Mouse (Mus musculus) left cerebral cortex, adult 18-20 months (tissue): ENCODE data around the gene Nutm1. TPM values are rescaled to one million over a fixed set of nuclear protein-coding genes. Genes with fewer than 3 reads are reported as not detected.

Experiments used
- DNase-seq, 2 experiments: peaks; one replicate each; pipeline ENCODE4 v3.0.0; 2021 to 2022; ENCODE audit warnings: low spot score in 2 of 2, mixed read lengths in 1 of 2
- total RNA-seq, 2 experiments: library from RNA; stranded (reverse); gene quantifications; 2 replicates each; pipeline ENCODE4 v1.2.3; 2021

The Nutm1 gene
- total RNA-seq, 2 experiments from 2014 or later, result not detected

DNA sequence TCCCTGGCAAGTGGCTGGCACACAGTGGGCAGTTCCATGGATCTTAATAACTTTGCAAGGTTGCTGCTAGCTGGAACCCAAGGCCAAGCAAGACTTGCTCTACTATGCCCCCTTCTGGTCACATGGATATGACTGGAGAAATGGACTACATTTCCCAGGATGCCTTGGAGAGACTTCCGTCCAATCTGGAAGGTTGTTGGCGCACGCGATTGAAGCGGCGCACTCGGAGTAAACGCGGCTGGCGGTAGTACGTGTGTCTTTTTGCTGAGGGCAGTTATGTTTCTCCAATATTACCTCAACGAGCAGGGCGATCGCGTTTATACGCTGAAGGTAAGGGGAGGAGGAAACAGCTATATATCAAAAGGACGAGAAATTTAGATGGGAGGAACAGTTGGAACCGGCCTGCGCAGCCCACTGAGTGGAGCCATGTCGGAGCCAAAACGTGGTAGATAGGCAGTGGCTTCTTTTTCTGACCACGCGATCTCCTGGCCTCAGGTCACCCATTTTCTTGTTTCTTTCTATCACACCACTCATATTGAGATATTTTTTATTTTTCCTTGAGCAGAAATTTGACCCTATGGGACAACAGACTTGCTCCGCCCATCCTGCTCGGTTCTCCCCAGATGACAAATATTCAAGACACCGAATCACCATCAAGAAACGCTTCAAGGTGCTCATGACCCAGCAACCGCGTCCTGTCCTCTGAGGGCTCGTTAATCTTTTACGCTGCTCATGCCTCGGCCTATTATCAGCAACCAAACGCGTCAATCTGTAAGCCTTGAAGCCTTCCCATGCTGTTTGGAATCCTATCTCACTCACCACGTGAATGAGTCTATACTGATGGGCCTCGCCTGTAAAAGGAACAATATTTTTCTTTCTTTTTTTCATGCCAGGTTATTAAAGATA is 2.9 kb upstream of the Nutm1 start, which contains the start of gene Nop10:
Nop10 (plus strand) TSS at position 179 of the 906 bp plus-strand sequence.
- DNase-seq, result peak; percentile 91

DNA sequence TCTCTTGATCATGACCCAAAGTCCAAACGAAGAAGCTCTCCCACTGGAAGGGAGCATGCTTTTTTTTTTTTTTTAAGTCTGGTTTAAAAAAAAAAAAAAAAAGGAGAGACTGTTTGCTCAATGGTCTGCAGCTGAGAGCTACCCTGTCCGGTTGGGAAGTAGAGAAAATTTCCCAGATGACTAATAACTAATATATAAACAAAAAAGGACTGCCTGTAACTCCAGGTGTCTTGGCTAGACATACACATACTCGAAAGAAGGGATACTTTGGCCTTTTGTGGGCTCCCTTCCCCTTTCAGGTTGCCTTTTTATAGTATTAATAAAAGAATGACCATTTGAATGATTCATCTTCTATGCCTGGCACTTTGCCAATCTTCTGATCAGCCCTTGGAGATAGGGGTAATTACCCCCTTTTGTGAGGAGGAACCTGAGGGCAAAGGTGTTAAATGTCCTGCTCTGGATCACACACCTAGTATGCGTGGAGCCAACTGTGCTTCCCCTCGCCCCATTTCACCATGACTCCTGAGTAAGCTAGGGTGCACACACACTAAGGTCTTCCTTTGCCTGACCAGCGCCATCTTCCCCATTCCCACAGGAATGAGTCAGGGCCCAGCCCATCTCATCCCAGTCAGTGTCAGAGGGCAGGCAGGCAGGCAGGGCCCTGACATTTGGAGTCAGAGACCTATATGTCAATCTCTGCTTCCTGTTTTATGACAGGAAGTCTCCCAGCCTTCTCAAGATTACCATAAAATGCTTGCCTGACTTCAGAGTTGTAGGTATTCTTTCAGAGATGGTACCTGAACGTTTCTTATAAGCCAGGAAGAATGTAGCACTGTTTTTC is 4.2 kb downstream of the Nutm1 start:
- DNase-seq, result no peak

DNA sequence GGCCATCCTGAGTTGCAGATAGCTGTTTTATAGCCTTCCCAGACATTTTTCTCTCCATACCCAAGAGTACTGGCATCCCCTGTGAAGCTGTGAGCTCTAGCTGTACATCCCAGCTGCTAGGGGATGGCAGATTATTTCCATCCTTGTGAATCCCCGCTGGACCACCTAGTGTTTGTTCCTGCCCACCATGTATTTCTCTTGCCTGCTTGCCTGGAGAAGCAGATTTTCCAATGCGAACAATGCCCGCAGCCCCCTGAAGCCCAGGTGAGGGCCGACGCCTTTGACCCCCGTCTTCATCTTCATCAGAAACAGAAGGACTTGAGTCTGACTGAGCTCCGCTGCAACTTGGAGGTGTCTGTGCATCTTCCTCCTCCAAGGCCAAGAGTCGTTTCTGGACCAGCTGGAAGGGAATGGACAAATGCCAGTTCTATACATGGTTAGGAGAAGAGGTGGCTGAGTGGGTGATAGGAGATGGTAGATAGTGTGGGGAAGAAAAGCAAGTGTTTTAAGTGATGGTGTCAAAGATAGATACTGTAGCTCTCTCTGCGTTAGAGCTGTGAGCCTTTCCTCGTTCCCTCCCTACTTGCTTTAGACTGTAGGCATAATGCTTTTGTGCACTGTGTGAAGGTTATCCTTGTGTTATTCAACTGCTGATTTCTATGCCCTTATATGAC is 9.2 kb downstream of the Nutm1 start:
- peak in 1 of 2 experiments; percentile 52 for DNase-seq

DNA sequence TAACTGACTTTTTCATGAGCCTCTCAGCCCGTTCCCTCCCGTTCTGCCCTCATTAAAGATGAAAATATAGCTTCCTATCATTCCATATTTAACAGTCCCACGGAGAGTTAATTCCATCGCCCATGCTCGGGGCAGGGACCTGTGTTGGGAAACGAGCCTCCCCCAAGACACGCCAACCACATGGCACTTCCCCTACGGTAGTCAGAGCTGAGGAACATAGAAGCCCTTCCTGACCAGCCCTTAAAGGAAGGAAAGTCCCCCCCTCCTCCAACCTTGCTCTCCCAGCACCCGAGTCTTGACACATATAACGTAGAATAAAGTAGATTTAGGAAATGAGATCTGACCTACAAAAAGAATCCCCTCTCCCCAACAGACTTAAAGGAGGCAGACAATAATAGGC is 11.8 kb downstream of the Nutm1 start:
- no peak for DNase-seq

DNA sequence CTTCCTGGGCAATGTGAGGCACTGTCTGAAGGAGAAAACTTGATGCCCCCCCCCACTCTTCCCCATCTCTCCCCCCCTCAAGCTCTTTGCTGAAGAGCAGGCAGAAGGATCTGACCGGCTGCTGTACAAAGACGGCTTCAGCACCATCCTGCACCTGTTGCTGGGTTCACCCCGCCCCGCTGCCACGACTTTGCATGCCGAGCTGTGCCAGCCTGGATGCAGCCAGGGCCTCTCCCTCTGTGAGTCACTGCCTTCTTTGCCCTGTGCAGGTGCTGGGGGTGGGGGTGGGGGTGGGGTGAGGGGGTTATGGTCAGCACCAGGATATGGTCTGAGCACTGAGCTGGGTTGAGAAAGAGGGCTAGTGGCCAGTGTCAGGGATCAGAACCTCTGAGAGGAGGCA is 12.9 kb downstream of the Nutm1 start:
- no peak for DNase-seq

DNA sequence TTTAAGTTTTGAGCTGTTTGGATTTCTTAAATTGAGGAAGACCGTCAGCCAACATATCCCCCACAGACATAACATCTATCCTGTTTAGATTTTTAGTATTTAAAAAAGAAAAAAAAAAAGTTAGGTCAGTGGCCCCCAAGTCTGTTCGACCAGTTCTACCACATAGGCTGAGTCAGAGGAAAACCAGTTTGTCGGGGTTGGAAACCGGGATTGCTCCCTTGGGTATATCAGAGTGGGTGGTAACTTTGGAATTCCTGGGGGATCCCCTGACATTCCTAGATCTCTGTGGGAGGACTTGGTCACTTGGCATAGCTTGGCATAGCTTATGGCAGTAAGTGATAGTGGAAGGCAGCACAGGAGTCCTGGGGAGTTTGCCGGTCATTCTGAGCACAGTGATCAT is 13.8 kb downstream of the Nutm1 start:
- no peak for DNase-seq

DNA sequence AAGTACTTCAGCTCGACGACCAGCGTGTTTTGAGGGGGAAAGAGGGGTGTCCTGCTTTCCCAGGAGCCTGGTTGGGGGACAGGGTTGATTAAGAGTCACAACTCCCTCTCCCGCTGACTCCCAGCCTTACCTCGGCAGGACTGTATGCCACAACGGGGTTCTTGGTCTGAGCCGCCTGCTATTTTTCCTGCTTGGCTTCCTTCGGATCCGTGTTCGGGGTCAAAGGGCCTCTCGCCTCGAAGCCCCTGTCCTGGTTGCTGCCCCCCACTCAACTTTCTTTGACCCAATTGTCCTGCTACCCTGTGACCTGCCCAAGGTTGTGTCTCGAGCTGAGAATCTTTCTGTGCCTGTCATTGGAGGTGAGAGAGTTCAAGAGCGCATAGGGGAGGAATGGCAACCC is 17.3 kb downstream of the Nutm1 start:
- DNase-seq, result no peak

DNA sequence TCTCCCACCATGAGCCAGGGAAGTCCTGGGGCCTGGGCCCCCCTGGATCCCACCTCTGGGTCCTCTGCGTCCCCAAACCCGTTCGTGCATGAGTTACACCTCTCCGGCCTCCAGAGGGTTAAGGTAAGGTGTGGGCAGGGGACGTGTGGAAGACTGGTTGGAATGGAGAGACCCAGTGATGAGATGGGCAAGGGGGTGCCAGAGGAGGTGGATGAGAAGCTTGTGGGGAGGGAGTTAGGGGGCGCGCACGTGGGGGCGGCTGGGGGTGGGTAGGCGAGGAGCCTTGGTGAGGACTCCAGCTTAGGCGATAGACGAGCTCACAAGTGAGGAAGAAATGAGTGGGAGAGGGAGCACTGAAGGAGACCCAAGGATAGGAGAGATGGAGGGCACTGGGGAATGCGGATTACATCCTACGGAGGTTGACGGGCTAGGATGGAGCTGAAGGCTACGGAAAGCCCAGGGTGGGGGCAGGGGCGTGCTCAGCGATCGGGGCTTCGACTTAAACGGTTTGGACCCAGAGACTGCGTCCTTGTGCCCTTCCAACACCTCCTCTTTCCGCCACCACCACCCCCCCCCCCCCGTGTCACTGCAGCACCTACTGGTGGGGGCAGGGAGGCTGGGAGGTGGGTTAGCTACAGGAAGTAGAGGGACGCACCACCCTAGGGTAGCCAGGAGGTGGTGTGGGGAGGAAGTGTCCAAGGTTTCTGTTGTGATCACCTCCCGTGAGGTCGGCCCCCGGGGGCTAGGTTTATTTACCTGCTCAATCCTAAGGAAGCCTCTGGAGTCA is 19.0 kb downstream of the Nutm1 start:
- DNase-seq, result no peak

DNA sequence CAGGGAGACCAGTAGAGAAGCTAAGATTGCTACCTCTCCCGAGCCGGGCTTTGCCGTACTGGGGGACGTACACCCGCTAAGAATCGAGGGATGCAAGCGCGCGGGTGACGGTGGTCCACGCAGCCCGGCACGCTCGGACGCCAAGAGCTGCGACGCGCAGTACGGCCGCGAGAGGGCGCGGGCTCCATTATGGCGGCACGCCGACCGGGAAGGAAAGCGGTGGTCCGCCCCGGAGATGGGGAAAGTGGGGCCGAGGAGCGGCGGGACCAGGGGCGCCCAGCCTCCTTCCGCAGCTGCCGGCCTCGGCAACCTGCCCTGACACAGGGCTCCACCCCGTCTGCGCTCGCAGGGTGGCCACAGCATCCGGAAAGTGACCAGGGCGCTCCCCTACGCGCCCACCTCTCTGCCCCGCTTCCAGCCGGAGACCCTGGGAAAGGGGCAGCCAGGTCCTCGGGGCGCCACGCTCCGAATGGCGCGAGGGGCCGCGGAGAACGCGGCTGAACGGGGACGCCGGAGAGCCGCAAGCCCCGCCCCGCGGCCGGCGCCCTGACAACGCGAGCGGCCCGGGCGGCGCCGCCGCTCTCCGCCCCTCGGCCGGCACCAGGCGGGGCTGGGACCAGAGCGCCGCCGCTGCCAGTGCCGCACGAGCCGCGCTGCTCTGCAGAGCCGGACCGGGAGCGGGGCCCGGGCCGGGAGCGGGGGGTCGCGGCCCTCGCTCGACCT is 19.7 kb downstream of the Nutm1 start, which contains the start of gene Lpcat4:
Lpcat4 (plus strand) TSS at position 257 of the 723 bp plus-strand sequence.
- DNase-seq, result peak; percentile 92 to 93

DNA sequence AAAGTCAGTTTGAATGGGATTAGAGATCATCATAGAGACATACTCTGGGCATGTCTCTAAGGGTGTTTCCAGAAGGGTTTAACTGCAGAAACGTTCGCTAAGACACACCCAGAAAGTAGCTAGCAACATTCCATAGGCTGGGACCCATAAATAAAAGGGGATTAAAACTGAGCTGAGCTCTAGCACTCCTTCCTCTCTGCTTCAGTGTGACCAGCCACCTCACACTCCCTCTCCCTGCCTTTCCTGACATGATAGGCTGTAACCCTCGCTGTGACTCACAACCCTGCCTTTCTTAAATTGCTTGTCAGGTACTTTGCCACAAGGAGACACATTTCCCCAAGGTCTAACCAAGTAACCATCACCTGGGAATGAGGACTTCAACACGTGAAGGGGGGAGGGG is 21.1 kb downstream of the Nutm1 start:
- DNase-seq, result no peak

DNA sequence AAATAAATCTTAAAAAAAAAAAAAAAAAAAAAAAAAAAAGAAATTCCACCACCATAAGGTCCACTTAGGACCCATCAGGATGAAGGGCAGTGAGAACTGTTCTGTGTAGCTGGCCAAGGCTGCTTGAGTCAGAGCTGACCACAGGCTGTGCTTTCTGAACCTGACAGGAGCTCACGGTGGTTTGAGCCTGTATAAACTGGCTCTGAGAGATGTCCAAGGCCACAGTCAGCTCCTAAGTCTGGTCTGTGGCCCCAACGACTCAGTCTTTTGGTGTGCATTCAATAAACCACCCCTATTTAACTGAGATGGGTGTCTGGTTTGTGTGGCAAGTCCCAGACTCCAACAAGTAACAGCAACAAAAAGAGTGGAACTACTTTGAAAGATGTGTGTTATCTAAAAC is 22.5 kb downstream of the Nutm1 start:
- DNase-seq, result no peak

DNA sequence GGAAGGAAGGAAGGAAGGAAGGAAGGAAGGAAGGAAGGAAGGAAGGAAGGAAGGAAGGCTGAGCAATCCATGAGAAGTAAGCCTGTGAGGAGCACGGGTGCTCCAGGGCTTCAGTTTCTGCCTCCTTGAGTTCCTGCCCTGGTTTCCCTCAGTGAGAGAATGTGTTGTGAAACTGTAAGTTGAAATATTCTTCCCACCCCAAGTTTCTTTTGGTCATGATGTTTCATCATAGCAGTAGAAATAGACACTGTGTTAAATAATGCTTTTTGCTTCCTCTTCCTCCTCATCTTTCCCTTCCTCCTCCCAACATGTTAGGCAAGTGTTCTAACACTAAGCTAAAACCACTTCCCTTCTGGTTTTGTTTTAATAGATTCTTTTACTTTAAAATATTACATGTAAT is 26.5 kb downstream of the Nutm1 start:
- no peak for DNase-seq

DNA sequence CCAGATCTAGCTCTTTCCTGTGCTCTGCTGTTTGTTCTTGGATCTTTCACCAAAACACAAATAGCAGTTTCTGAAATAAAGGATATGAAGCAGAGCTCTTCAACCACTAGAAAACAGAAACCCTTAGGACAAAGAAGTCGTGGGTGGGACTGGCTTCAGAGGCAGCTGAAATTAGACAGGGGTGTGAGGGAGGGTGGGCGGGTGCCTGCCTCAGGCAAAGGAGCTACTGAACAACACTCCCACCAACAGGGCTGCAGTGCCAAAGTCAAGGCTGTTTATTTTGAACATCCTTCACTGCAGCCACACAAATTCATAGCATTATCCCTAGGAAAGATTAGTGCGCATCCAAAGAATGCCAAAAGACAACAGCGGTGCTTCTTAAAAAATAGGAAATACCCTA is 34.7 kb downstream of the Nutm1 start:
- DNase-seq, result no peak

DNA sequence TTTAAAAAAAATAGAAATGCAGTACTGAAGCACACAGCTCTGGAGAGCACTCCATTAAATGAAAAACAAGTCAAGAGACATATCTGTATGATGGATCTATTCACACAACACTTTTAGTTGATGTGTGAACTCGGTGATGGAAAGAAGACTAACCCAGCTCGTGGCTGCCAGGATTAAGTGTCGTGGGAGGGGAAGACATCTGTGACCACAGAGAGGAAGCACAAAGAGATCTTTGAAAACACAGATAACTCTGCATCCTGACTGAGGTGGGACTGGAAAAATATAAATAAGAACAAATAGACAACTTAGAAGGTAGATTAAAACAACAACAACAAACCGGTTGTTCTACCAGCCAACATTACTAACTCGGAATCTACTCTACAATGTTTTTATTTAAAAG is 36.5 kb downstream of the Nutm1 start:
- no peak for DNase-seq

DNA sequence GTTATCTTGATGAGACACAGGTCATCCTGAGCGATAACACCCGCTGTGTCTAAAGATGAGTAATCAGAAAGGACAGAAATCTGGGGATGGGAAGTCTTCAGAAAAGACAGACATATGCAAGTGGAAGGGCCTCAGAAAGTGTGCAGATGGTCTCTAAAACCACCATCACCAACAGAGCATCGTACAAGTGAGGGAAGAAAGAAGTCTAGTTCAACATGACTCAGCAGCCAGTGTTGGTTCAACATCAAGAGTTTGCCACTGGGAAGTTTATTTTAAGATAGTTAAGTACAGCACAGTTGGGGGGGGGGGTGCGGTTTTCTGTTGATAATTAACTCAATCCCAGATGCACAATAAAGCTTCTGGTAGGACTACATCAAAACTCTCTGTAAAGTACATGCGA is 38.2 kb downstream of the Nutm1 start:
- DNase-seq, result no peak

DNA sequence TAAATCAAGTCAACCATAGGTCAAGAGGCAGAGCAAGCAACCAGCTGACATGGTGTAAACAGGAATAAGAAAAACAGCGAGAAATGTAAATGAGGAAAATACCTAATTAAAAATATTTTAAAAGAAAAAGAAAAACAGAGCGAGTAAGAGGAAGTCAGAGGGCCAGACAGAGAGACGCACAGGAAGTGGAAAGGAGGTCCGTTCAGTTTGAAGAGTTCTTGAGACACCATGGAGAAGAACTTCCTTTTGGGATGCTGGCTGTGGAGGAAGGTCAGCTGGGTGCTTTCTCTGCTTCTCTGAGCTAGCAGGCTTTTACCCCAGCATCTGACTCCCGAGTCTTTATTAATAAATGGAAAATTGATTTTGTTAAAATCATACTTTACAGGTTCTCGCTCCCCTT is 41.5 kb downstream of the Nutm1 start:
- DNase-seq, result no peak

DNA sequence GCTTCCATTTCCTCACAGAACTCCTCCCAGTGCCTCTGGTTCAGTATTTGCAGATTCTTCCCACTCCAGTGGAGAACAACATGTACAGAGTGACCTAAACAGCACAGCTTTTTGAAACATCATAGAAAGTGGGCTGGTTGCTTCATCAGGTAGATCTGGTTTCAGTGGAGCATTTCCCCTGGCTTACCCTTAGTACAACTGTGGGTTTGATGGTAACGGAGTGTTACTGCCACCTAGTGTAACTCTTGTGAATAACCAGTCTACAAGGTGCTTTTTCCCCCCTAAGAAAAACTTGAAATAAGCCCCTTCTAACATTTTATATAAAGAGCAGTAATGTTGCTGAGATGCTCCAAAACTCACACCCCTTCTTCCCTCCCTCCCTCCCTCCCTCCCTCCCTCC is 43.1 kb downstream of the Nutm1 start:
- DNase-seq, result peak in 1 of 2 experiments; percentile 15

DNA sequence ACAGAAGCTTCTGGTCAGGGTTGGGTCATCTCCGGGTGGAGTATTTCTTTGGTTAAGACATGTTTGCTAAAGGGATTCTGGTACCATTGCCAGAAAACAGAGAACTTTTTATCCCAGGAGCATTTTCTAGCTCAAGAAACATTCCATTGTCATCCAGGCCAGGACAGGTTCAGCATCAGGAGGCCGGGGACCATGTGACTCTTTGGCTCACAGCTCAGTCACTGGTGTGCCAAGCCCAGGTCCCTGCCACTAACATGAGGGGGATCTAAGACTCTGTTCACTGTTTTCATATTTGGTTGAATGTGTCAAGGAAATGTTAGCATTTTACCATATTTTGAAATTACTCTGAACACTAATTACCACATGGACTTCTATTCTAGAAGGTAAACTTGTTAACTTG is 48.4 kb downstream of the Nutm1 start:
- DNase-seq, result no peak

DNA sequence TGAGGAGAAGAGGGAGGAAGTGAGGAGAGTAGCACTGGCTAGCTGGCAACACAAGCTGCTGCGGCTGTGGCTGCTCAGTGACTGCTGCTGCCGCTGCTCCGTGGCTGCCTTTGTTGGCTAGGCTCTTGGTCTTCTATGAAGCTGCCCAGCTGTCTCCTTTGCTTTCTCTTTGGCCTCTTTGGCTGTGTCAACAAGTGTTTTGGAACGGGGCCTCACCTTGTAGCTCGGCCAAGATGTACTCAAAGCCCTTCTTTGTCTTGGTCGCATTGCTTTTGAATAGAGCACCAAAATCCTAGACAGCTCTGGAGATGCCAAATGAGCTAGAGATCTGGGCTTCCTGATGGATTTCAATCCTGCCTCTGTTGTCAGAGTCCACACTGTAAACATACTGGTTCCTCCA is 48.9 kb downstream of the Nutm1 start:
- peak; percentile 46 to 47 for DNase-seq

DNA sequence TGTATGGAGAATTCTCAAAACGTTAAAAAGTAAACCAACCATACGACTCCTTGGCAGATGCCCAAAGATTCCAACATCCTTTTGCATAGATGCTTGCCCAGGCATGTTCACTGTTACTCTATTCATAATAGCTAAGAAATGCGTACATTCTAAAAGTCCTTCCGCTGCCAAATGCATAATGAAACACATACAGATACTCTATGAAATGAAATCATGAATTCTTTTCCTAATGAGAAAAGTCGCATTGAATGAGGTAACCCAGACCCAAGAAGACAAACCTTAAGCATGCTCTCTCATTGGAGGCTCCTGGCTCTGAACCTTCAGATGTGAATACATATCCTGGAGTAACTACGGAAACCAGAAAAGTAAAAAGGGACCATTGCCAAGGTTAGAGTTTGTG is 56.0 kb downstream of the Nutm1 start:
- DNase-seq, result no peak
